Mouse (Mus musculus): ENCODE measurements around the gene Fn1. TPM values are rescaled to one million over a fixed set of nuclear protein-coding genes. Genes with fewer than 3 reads are reported as not detected.

Fn1 gene
- polyA plus RNA-seq, 1 experiment from 2014 or later: 33.2 TPM

- ATAC-seq: no peak
- Histone ChIP-seq H3K9me3 (no peaks in the 10 kb centered on the region), H3K36me3 (peaks cover 10% of the 10 kb centered on the region), H3K27me3 (peaks cover 42% of the 10 kb centered on the region), H3K4me1 (replicated peaks) (peaks cover 1% of the 10 kb centered on the region), H3K27ac (no peak overlapping the region), H3K4me3 (replicated peaks) (no peak overlapping the region), H3K4me2 (replicated peaks) (no peak overlapping the region), H3K9ac (replicated peaks) (no peak overlapping the region)
- 91% methylated on average over 5 of the region's 5 CpGs for WGBS
Observed at GRCm38 (mm10) chr1:71646774-71647173, 6.2 kb downstream of the Fn1 start.

GRCm38 (mm10) chr1:71645999-71646398 is 7.0 kb downstream of the Fn1 start:
- Histone ChIP-seq H3K9me3 (no peaks in the 10 kb centered on the region), H3K36me3 (peaks cover 10% of the 10 kb centered on the region), H3K27ac (no peak overlapping the region), H3K27me3 (peaks cover 34% of the 10 kb centered on the region), H3K9ac (replicated peaks) (no peak overlapping the region), H3K4me3 (replicated peaks) (no peak overlapping the region), H3K4me1 (replicated peaks) (peaks cover 5% of the 10 kb centered on the region), H3K4me2 (replicated peaks) (no peak overlapping the region)
- no peak for ATAC-seq
- WGBS: 70% methylated on average over 3 of the region's 3 CpGs

- Histone ChIP-seq H3K4me1 (replicated peaks) (peaks cover 5% of the 10 kb centered on the region), H3K9ac (replicated peaks) (no peak overlapping the region), H3K4me3 (replicated peaks) (no peak overlapping the region), H3K4me2 (replicated peaks) (no peak overlapping the region), H3K36me3 (peaks cover 10% of the 10 kb centered on the region), H3K27me3 (peaks cover 29% of the 10 kb centered on the region), H3K27ac (no peak overlapping the region), H3K9me3 (no peaks in the 10 kb centered on the region)
- WGBS: 96% methylated on average over 13 of the region's 13 CpGs
- no peak for ATAC-seq
Observed at GRCm38 (mm10) chr1:71645466-71645865, 7.5 kb downstream of the Fn1 start.

- Histone ChIP-seq H3K36me3 (peaks cover 10% of the 10 kb centered on the region), H3K9me3 (no peaks in the 10 kb centered on the region), H3K4me3 (replicated peaks) (no peak overlapping the region), H3K27me3 (peaks cover 13% of the 10 kb centered on the region; the same call in 1 of the 2 replicates), H3K27ac (no peak overlapping the region), H3K4me2 (replicated peaks) (no peak overlapping the region), H3K9ac (replicated peaks) (no peak overlapping the region), H3K4me1 (replicated peaks) (peaks cover 5% of the 10 kb centered on the region)
- 96% methylated on average over 10 of the region's 10 CpGs for WGBS
- ATAC-seq: no peak
Observed at GRCm38 (mm10) chr1:71642794-71643193, 10.2 kb downstream of the Fn1 start.

- H3K27ac ChIP-seq: no peak overlapping the region
- no peak overlapping the region for H3K4me3 ChIP-seq (replicated peaks)
- H3K27me3 ChIP-seq: 0 out of 2 replicates have a peak, but pooled peaks cover 11% of the 10 kb centered on the region
- ATAC-seq: peak; percentile 56; the same call in 1 of the 2 replicates
- H3K9ac ChIP-seq (replicated peaks): no peak overlapping the region
- H3K4me2 ChIP-seq (replicated peaks): no peak overlapping the region
- peaks cover 10% of the 10 kb centered on the region; the same call in 1 of the 2 replicates for H3K36me3 ChIP-seq
- 69% methylated on average over 11 of the region's 11 CpGs for WGBS
- H3K4me1 ChIP-seq (replicated peaks): peaks cover 5% of the 10 kb centered on the region
- H3K9me3 ChIP-seq: no peaks in the 10 kb centered on the region
Observed at GRCm38 (mm10) chr1:71641206-71641605, 11.8 kb downstream of the Fn1 start.

GRCm38 (mm10) chr1:71640157-71640556 is 12.8 kb downstream of the Fn1 start:
- H3K4me3 ChIP-seq (replicated peaks): no peak overlapping the region
- H3K27ac ChIP-seq: no peak overlapping the region
- WGBS: 94% methylated on average over 8 of the region's 8 CpGs
- no peaks in the 10 kb centered on the region for H3K9me3 ChIP-seq
- H3K36me3 ChIP-seq: peaks cover 11% of the 10 kb centered on the region; the same call in 1 of the 2 replicates
- H3K4me1 ChIP-seq (replicated peaks): peaks cover 5% of the 10 kb centered on the region
- ATAC-seq: no peak
- no peak overlapping the region for H3K9ac ChIP-seq (replicated peaks)
- H3K4me2 ChIP-seq (replicated peaks): no peak overlapping the region
- H3K27me3 ChIP-seq: 0 out of 2 replicates have a peak, but pooled peaks cover 14% of the 10 kb centered on the region

GRCm38 (mm10) chr1:71636665-71637064 is 16.3 kb downstream of the Fn1 start:
- ATAC-seq: no peak
- no peak overlapping the region for H3K9ac ChIP-seq (replicated peaks)
- H3K4me2 ChIP-seq (replicated peaks): no peak overlapping the region
- WGBS: 97% methylated on average over 4 of the region's 4 CpGs
- 0 out of 2 replicates have a peak, but pooled peaks cover 8% of the 10 kb centered on the region for H3K27me3 ChIP-seq
- H3K4me1 ChIP-seq (replicated peaks): peaks cover 3% of the 10 kb centered on the region
- H3K9me3 ChIP-seq: no peaks in the 10 kb centered on the region
- H3K27ac ChIP-seq: no peak overlapping the region
- H3K4me3 ChIP-seq (replicated peaks): no peak overlapping the region
- peaks cover 5% of the 10 kb centered on the region; the same call in 1 of the 2 replicates for H3K36me3 ChIP-seq

GRCm38 (mm10) chr1:71636116-71636515 is 16.9 kb downstream of the Fn1 start:
- no peak for ATAC-seq
- 94% methylated on average over 5 of the region's 5 CpGs for WGBS
- H3K4me3 ChIP-seq (replicated peaks): no peak overlapping the region
- no peaks in the 10 kb centered on the region for H3K4me1 ChIP-seq (replicated peaks)
- peaks cover 5% of the 10 kb centered on the region; the same call in 1 of the 2 replicates for H3K36me3 ChIP-seq
- H3K9me3 ChIP-seq: no peaks in the 10 kb centered on the region
- no peak overlapping the region for H3K9ac ChIP-seq (replicated peaks)
- H3K4me2 ChIP-seq (replicated peaks): no peak overlapping the region
- 0 out of 2 replicates have a peak, but pooled peaks cover 8% of the 10 kb centered on the region for H3K27me3 ChIP-seq
- no peak overlapping the region for H3K27ac ChIP-seq

GRCm38 (mm10) chr1:71635101-71636014 is 17.6 kb downstream of the Fn1 start:
- Histone ChIP-seq H3K4me1 (replicated peaks) (no peaks in the 10 kb centered on the region), H3K4me3 (replicated peaks) (no peak overlapping the region), H3K4me2 (replicated peaks) (no peak overlapping the region), H3K9me3 (no peaks in the 10 kb centered on the region), H3K36me3 (peaks cover 5% of the 10 kb centered on the region; the same call in 1 of the 2 replicates), H3K9ac (replicated peaks) (no peak overlapping the region), H3K27me3 (0 out of 2 replicates have a peak, but pooled peaks cover 8% of the 10 kb centered on the region), H3K27ac (no peak overlapping the region)
- 96% methylated on average over 10 of the region's 10 CpGs for WGBS
- no peak for ATAC-seq

- Histone ChIP-seq H3K9ac (replicated peaks) (no peak overlapping the region), H3K27me3 (peaks cover 4% of the 10 kb centered on the region; the same call in 1 of the 2 replicates), H3K27ac (no peak overlapping the region), H3K36me3 (peaks cover 9% of the 10 kb centered on the region), H3K9me3 (no peaks in the 10 kb centered on the region), H3K4me2 (replicated peaks) (no peak overlapping the region), H3K4me1 (replicated peaks) (no peaks in the 10 kb centered on the region), H3K4me3 (replicated peaks) (no peak overlapping the region)
- 87% methylated on average over 6 of the region's 6 CpGs for WGBS
- ATAC-seq: no peak
Observed at GRCm38 (mm10) chr1:71634471-71634981, 18.5 kb downstream of the Fn1 start.

- Histone ChIP-seq H3K27ac (no peak overlapping the region), H3K4me2 (replicated peaks) (no peak overlapping the region), H3K4me3 (replicated peaks) (no peak overlapping the region), H3K27me3 (peaks cover 9% of the 10 kb centered on the region; the same call in 1 of the 2 replicates), H3K36me3 (peaks cover 23% of the 10 kb centered on the region), H3K9me3 (no peaks in the 10 kb centered on the region), H3K9ac (replicated peaks) (no peak overlapping the region), H3K4me1 (replicated peaks) (no peaks in the 10 kb centered on the region)
- WGBS: 82% methylated on average over 10 of the region's 10 CpGs
- ATAC-seq: no peak
Observed at GRCm38 (mm10) chr1:71632387-71632786, 20.6 kb downstream of the Fn1 start.

- Histone ChIP-seq H3K9ac (replicated peaks) (no peak overlapping the region), H3K4me1 (replicated peaks) (no peaks in the 10 kb centered on the region), H3K9me3 (no peaks in the 10 kb centered on the region), H3K27me3 (peaks cover 9% of the 10 kb centered on the region; the same call in 1 of the 2 replicates), H3K36me3 (peaks cover 23% of the 10 kb centered on the region), H3K4me2 (replicated peaks) (no peak overlapping the region), H3K27ac (no peak overlapping the region), H3K4me3 (replicated peaks) (no peak overlapping the region)
- ATAC-seq: no peak
- 89% methylated on average over 6 of the region's 6 CpGs for WGBS
Observed at GRCm38 (mm10) chr1:71631811-71632210, 21.2 kb downstream of the Fn1 start.

Data from midbrain, embryonic 13.5 days (tissue).